In genomic region chr2:38926145-38926891, GRCm38 (mm10) we compare ENCODE assay signal across 8 mouse cellular contexts. TPM values are rescaled to one million over a fixed set of nuclear protein-coding genes. Genes with fewer than 3 reads are reported as not detected.
DNase-seq lines count a peak whose midpoint lies in the region; ATAC-seq and TF ChIP-seq lines count a peak whose summit lies in the region.

No protein-coding gene starts in this region.

- H3K36me3 ChIP-seq in embryonic facial prominence, embryonic 15.5 days, result no peaks in the 10 kb centered on the region
- no peaks in the 10 kb centered on the region for H3K36me3 ChIP-seq in kidney, embryonic 14.5 days (ENCODE audit: control insufficient read depth, insufficient read depth, low read length)
- H3K36me3 ChIP-seq in limb, embryonic 15.5 days, result no peaks in the 10 kb centered on the region

- WGBS in bone marrow, adult 2 months, result under 1% methylated on average over 53 of the region's 53 CpGs
- under 1% methylated on average over 46 of the region's 53 CpGs for WGBS in embryonic facial prominence, embryonic 15.5 days
- under 1% methylated on average over 44 of the region's 53 CpGs for WGBS in kidney, embryonic 14.5 days
- WGBS in limb, embryonic 15.5 days, result under 1% methylated on average over 42 of the region's 53 CpGs

- H3K9me3 ChIP-seq in embryonic facial prominence, embryonic 15.5 days (replicated peaks), result no peaks in the 10 kb centered on the region
- H3K9me3 ChIP-seq in kidney, embryonic 14.5 days (ENCODE audit: control insufficient read depth, low read length), result no peaks in the 10 kb centered on the region
- no peaks in the 10 kb centered on the region for H3K9me3 ChIP-seq in limb, embryonic 15.5 days

- peak overlapping the region; percentile 35 for H3K9ac ChIP-seq in embryonic facial prominence, embryonic 15.5 days
- H3K9ac ChIP-seq in kidney, embryonic 14.5 days (ENCODE audit: low read depth, low read length), result peak overlapping the region; percentile 69
- peak overlapping the region; percentile 42 for H3K9ac ChIP-seq in limb, embryonic 15.5 days

- peak; percentile 98 for DNase-seq in 416B (ENCODE audit: low read depth)
- DNase-seq in heart, adult 9 months (ENCODE audit: low spot score in 2 of 2), result peak; percentile 92 to 95
- DNase-seq in monocyte, adult 2 months (ENCODE audit: low read depth in 1 of 2, low spot score in 2 of 2), result peak; percentile 77 to 82
- peak; percentile 93 to 96 for DNase-seq in spleen, postnatal 36 days (ENCODE audit: low spot score in 2 of 2)

- 0 out of 2 replicates have a peak, but pooled peaks cover 6% of the 10 kb centered on the region for H3K27me3 ChIP-seq in embryonic facial prominence, embryonic 15.5 days
- H3K27me3 ChIP-seq in kidney, embryonic 14.5 days (ENCODE audit: control insufficient read depth, insufficient read depth, low read length), result no peaks in the 10 kb centered on the region; the same call in 1 of the 2 replicates
- H3K27me3 ChIP-seq in limb, embryonic 15.5 days, result peaks cover 6% of the 10 kb centered on the region; the same call in 1 of the 2 replicates

- TF ChIP-seq POLR2A in bone marrow, adult 2 months (IDR thresholded peaks at IDR 0.05; ENCODE audit: borderline replicate concordance, control insufficient read depth, low read depth, low read length), result peak; percentile 17; the same call in 1 of the 2 replicates

- peak overlapping the region; percentile 88 for H3K4me2 ChIP-seq in embryonic facial prominence, embryonic 15.5 days (replicated peaks)
- H3K4me2 ChIP-seq in kidney, embryonic 14.5 days (replicated peaks; ENCODE audit: low read depth, low read length), result peak overlapping the region; percentile 92
- peak overlapping the region; percentile 94 for H3K4me2 ChIP-seq in limb, embryonic 15.5 days

- TF ChIP-seq CTCF in bone marrow, adult 2 months (IDR thresholded peaks at IDR 0.05; ENCODE audit: control insufficient read depth, insufficient read depth, low read length), result no peak

- peak; percentile 94 for ATAC-seq in embryonic facial prominence, embryonic 15.5 days (ENCODE audit: insufficient number of reproducible peaks, low FRiP score, low TSS enrichment, low read depth)
- peak; percentile 93 for ATAC-seq in kidney, embryonic 14.5 days (ENCODE audit: low FRiP score, low TSS enrichment)
- ATAC-seq in limb, embryonic 15.5 days (ENCODE audit: insufficient number of reproducible peaks, low FRiP score, low TSS enrichment, low read depth), result peak; percentile 95

- H3K4me1 ChIP-seq in bone marrow, adult 2 months (ENCODE audit: control insufficient read depth, insufficient read depth, low read length), result no peaks in the 10 kb centered on the region; the same call in 1 of the 2 replicates
- peaks cover 24% of the 10 kb centered on the region; the same call in 1 of the 2 replicates for H3K4me1 ChIP-seq in embryonic facial prominence, embryonic 15.5 days
- H3K4me1 ChIP-seq in kidney, embryonic 14.5 days (ENCODE audit: control insufficient read depth, insufficient read depth, low read length), result peaks cover 8% of the 10 kb centered on the region; the same call in 1 of the 2 replicates
- H3K4me1 ChIP-seq in limb, embryonic 15.5 days, result peaks cover 17% of the 10 kb centered on the region

- H3K4me3 ChIP-seq in bone marrow, adult 2 months (replicated peaks; ENCODE audit: control insufficient read depth, low read depth, low read length), result peak overlapping the region; percentile 88
- peak overlapping the region; percentile 84 for H3K4me3 ChIP-seq in embryonic facial prominence, embryonic 15.5 days (replicated peaks)
- peak overlapping the region; percentile 87 for H3K4me3 ChIP-seq in kidney, embryonic 14.5 days (ENCODE audit: low read length)
- H3K4me3 ChIP-seq in limb, embryonic 15.5 days, result peak overlapping the region; percentile 77

- no peak overlapping the region for H3K27ac ChIP-seq in bone marrow, adult 2 months (ENCODE audit: control insufficient read depth, insufficient read depth, low read depth, low read length, poor library complexity)
- no peak overlapping the region for H3K27ac ChIP-seq in embryonic facial prominence, embryonic 15.5 days (replicated peaks)
- H3K27ac ChIP-seq in kidney, embryonic 14.5 days (ENCODE audit: low read depth, low read length), result 0 out of 2 replicates have a peak overlapping the region, but pooled peaks have one; percentile 17
- no peak overlapping the region for H3K27ac ChIP-seq in limb, embryonic 15.5 days

RNA-seq across cellular contexts. Expression of gene Nr6a1, which starts 1.2 kb away (rescaled TPM):
- 2.3 and 4.3 TPM in 2 replicates for polyA plus RNA-seq in bone marrow, adult 2 months (2011; ENCODE audit: insufficient read depth, insufficient read length, low replicate concordance, missing spikeins)
- 1.2 and 1.6 TPM in 2 replicates for polyA plus RNA-seq in embryonic facial prominence, embryonic 15.5 days (2015; fragmentation: Nextera tagmentation; extraction: Ambion mirVana)
- 1.1 and 1.4 TPM in 2 replicates for polyA plus RNA-seq in kidney, embryonic 14.5 days (2014; fragmentation: Nextera tagmentation; extraction: Ambion mirVana)
- polyA plus RNA-seq in limb, embryonic 15.5 days (2015; fragmentation: Nextera tagmentation; extraction: Ambion mirVana), result 0.92 and 1.1 TPM in 2 replicates

RNA-seq across cellular contexts. Expression of gene Olfml2a, which starts 5.5 kb away (rescaled TPM):
- 0.92 and 1.9 TPM in 2 replicates for polyA plus RNA-seq in bone marrow, adult 2 months (2011; ENCODE audit: insufficient read depth, insufficient read length, low replicate concordance, missing spikeins)
- polyA plus RNA-seq in embryonic facial prominence, embryonic 15.5 days (2015; fragmentation: Nextera tagmentation; extraction: Ambion mirVana), result 14.9 and 17.9 TPM in 2 replicates
- 1.5 and 2.3 TPM in 2 replicates for polyA plus RNA-seq in kidney, embryonic 14.5 days (2014; fragmentation: Nextera tagmentation; extraction: Ambion mirVana)
- polyA plus RNA-seq in limb, embryonic 15.5 days (2015; fragmentation: Nextera tagmentation; extraction: Ambion mirVana), result 8.5 and 10.6 TPM in 2 replicates
